16 mouse cellular contexts compared by ENCODE assay signal in genomic region chr19:4152445-4153231, GRCm38 (mm10). TPM values are rescaled to one million over a fixed set of nuclear protein-coding genes. Genes with fewer than 3 reads are reported as not detected.
DNase-seq lines count a peak whose midpoint lies in the region; ATAC-seq and TF ChIP-seq lines count a peak whose summit lies in the region.
"Had no signal": no experiment of that assay in that cellular context is flagged by ENCODE, and none has a peak within 500 bp of the region (broad histone marks: within the 10 kb centered on the region; RNA-seq: fewer than 3 reads in every experiment).

No protein-coding gene starts in this region.

- ATAC-seq in kidney, embryonic 14.5 days (ENCODE audit: low FRiP score, low TSS enrichment), result no peak
- no peak for ATAC-seq in midbrain, postnatal 0 days (ENCODE audit: low FRiP score)
- ATAC-seq in midbrain, embryonic 15.5 days (replicated peaks), result no peak
- ATAC-seq: forebrain, embryonic 13.5 days; intestine, embryonic 15.5 days had no signal

- H3K4me3 ChIP-seq in heart, embryonic 10.5 days, result 0 out of 2 replicates have a peak overlapping the region, but pooled peaks have one; percentile 10
- H3K4me3 ChIP-seq in kidney, embryonic 14.5 days (ENCODE audit: low read length), result no peak overlapping the region
- no peak overlapping the region for H3K4me3 ChIP-seq in midbrain, postnatal 0 days (ENCODE audit: low read depth, low read length)
- no peak overlapping the region for H3K4me3 ChIP-seq in midbrain, embryonic 15.5 days
- H3K4me3 ChIP-seq: forebrain, embryonic 13.5 days; intestine, embryonic 15.5 days; kidney, embryonic 15.5 days had no signal

- H3K9me3 ChIP-seq in heart, embryonic 10.5 days, result no peaks in the 10 kb centered on the region
- H3K9me3 ChIP-seq in kidney, embryonic 14.5 days (ENCODE audit: control insufficient read depth, low read length), result no peaks in the 10 kb centered on the region
- no peaks in the 10 kb centered on the region for H3K9me3 ChIP-seq in midbrain, postnatal 0 days (ENCODE audit: low read length)
- H3K9me3 ChIP-seq in midbrain, embryonic 15.5 days, result no peaks in the 10 kb centered on the region
- H3K9me3 ChIP-seq: forebrain, embryonic 13.5 days; intestine, embryonic 15.5 days; kidney, embryonic 15.5 days had no signal

- no peak overlapping the region for H3K4me2 ChIP-seq in kidney, embryonic 14.5 days (replicated peaks; ENCODE audit: low read depth, low read length)
- no peak overlapping the region for H3K4me2 ChIP-seq in midbrain, postnatal 0 days (ENCODE audit: low read depth, low read length, poor library complexity, severe bottlenecking)
- no peak overlapping the region for H3K4me2 ChIP-seq in midbrain, embryonic 15.5 days
- H3K4me2 ChIP-seq: forebrain, embryonic 13.5 days; intestine, embryonic 15.5 days; kidney, embryonic 15.5 days had no signal

- 86% methylated on average over 8 of the region's 8 CpGs for WGBS in heart, embryonic 10.5 days
- 91% methylated on average over 8 of the region's 8 CpGs for whole genome bisulfite sequencing in kidney, embryonic 14.5 days
- 98% methylated on average over 8 of the region's 8 CpGs for WGBS in midbrain, postnatal 0 days
- WGBS in midbrain, embryonic 15.5 days, result 86% methylated on average over 8 of the region's 8 CpGs

- H3K4me1 ChIP-seq in heart, embryonic 10.5 days, result peaks cover 70% of the 10 kb centered on the region
- H3K4me1 ChIP-seq in kidney, embryonic 14.5 days (ENCODE audit: control insufficient read depth, insufficient read depth, low read length), result peaks cover 17% of the 10 kb centered on the region
- H3K4me1 ChIP-seq in midbrain, postnatal 0 days (ENCODE audit: insufficient read depth, low read length), result peaks cover 7% of the 10 kb centered on the region; the same call in 1 of the 2 replicates
- H3K4me1 ChIP-seq in midbrain, embryonic 15.5 days, result peaks cover 20% of the 10 kb centered on the region

- H3K9ac ChIP-seq in kidney, embryonic 14.5 days (ENCODE audit: low read depth, low read length), result peak overlapping the region; percentile 13; the same call in 1 of the 2 replicates
- H3K9ac ChIP-seq in midbrain, postnatal 0 days (replicated peaks; ENCODE audit: low read length, poor library complexity, severe bottlenecking), result no peak overlapping the region
- H3K9ac ChIP-seq in midbrain, embryonic 15.5 days, result no peak overlapping the region
- H3K9ac ChIP-seq: forebrain, embryonic 13.5 days; intestine, embryonic 15.5 days; kidney, embryonic 15.5 days had no signal

- H3K27me3 ChIP-seq in heart, embryonic 10.5 days (ENCODE audit: insufficient read depth, poor library complexity, severe bottlenecking), result no peaks in the 10 kb centered on the region
- H3K27me3 ChIP-seq in kidney, embryonic 14.5 days (ENCODE audit: control insufficient read depth, insufficient read depth, low read length), result no peaks in the 10 kb centered on the region
- no peaks in the 10 kb centered on the region for H3K27me3 ChIP-seq in midbrain, postnatal 0 days (ENCODE audit: insufficient read depth, low read length)
- H3K27me3 ChIP-seq in midbrain, embryonic 15.5 days (replicated peaks), result no peaks in the 10 kb centered on the region
- H3K27me3 ChIP-seq: forebrain, embryonic 13.5 days; intestine, embryonic 15.5 days; kidney, embryonic 15.5 days had no signal

- TF ChIP-seq CTCF in midbrain, postnatal 0 days (IDR thresholded peaks at IDR 0.05), result no peak

- H3K27ac ChIP-seq in heart, embryonic 10.5 days, result no peak overlapping the region
- no peak overlapping the region for H3K27ac ChIP-seq in kidney, embryonic 14.5 days (ENCODE audit: low read depth, low read length)
- 0 out of 2 replicates have a peak overlapping the region, but pooled peaks have one; percentile 4 for H3K27ac ChIP-seq in midbrain, postnatal 0 days (ENCODE audit: low read depth, low read length)
- H3K27ac ChIP-seq in midbrain, embryonic 15.5 days, result no peak overlapping the region
- H3K27ac ChIP-seq: forebrain, embryonic 13.5 days; intestine, embryonic 15.5 days; kidney, embryonic 15.5 days had no signal

- DNase-seq in heart, embryonic 10.5 days (ENCODE audit: low spot score), result no peak
- DNase-seq in heart, postnatal 4 days, result no peak
- DNase-seq in kidney, postnatal 10 days, result no peak
- no peak for DNase-seq in midbrain, postnatal 0 days (ENCODE audit: low spot score)
- no peak for DNase-seq in urinary bladder, postnatal 25 days (ENCODE audit: low spot score)
- DNase-seq: embryo, embryonic 11 days; gastrocnemius, postnatal 25 days; lung, postnatal 14 days; right cerebral cortex, postnatal 4 days; thymus, postnatal 25 days had no signal

- peaks cover 63% of the 10 kb centered on the region for H3K36me3 ChIP-seq in heart, embryonic 10.5 days
- peaks cover 48% of the 10 kb centered on the region for H3K36me3 ChIP-seq in kidney, embryonic 14.5 days (ENCODE audit: control insufficient read depth, insufficient read depth, low read length)
- peaks cover 46% of the 10 kb centered on the region for H3K36me3 ChIP-seq in midbrain, postnatal 0 days (ENCODE audit: insufficient read depth, low read length)
- H3K36me3 ChIP-seq in midbrain, embryonic 15.5 days (replicated peaks), result peaks cover 26% of the 10 kb centered on the region

RNA-seq across cellular contexts. Expression of gene Ptprcap, which starts 0.8 kb away (rescaled TPM):
- 1.8 and 4.4 TPM in 2 replicates for polyA plus RNA-seq in heart, embryonic 10.5 days (2016; fragmentation: Nextera tagmentation; extraction: Ambion mirVana)
- 1 to 10 TPM; 2.0 to 2.2 TPM for total RNA-seq in heart, postnatal 4 days (2021)
- polyA plus RNA-seq in kidney, embryonic 14.5 days (2014; fragmentation: Nextera tagmentation; extraction: Ambion mirVana), result 0.57 and 0.80 TPM in 2 replicates
- total RNA-seq in midbrain, postnatal 0 days (2014; rRNA removed), result 0.38 TPM in 1 of 2 replicates, not detected in the other
- 0.28 TPM in 1 of 2 replicates, not detected in the other for polyA plus RNA-seq in midbrain, postnatal 0 days (2015; fragmentation: Nextera tagmentation; extraction: Ambion mirVana)
- polyA plus RNA-seq in midbrain, embryonic 15.5 days (2015; fragmentation: Nextera tagmentation; extraction: Ambion mirVana), result 0.26 and 0.96 TPM in 2 replicates

RNA-seq across cellular contexts. Expression of gene Coro1b, which starts 4.2 kb away (rescaled TPM):
- polyA plus RNA-seq in heart, embryonic 10.5 days (2016; fragmentation: Nextera tagmentation; extraction: Ambion mirVana), result 135 and 146 TPM in 2 replicates
- 10 to 100 TPM; 74.6 to 74.8 TPM for total RNA-seq in heart, postnatal 4 days (2021)
- polyA plus RNA-seq in kidney, embryonic 14.5 days (2014; fragmentation: Nextera tagmentation; extraction: Ambion mirVana), result 132 and 156 TPM in 2 replicates
- 96.1 and 116 TPM in 2 replicates for total RNA-seq in midbrain, postnatal 0 days (2014; rRNA removed)
- 95.2 and 104 TPM in 2 replicates for polyA plus RNA-seq in midbrain, postnatal 0 days (2015; fragmentation: Nextera tagmentation; extraction: Ambion mirVana)
- 127 and 139 TPM in 2 replicates for polyA plus RNA-seq in midbrain, embryonic 15.5 days (2015; fragmentation: Nextera tagmentation; extraction: Ambion mirVana)

RNA-seq across cellular contexts. Expression of gene Cabp4, which starts 8.8 kb away (rescaled TPM):
- polyA plus RNA-seq in heart, embryonic 10.5 days (2016; fragmentation: Nextera tagmentation; extraction: Ambion mirVana), result not detected in 2 replicates
- total RNA-seq in heart, postnatal 4 days (2021), result under 1 TPM in 1 of 2 experiments, not detected in 1; 0.18 TPM
- polyA plus RNA-seq in kidney, embryonic 14.5 days (2014; fragmentation: Nextera tagmentation; extraction: Ambion mirVana), result 0.06 and 0.09 TPM in 2 replicates
- not detected in 2 replicates for total RNA-seq in midbrain, postnatal 0 days (2014; rRNA removed)
- polyA plus RNA-seq in midbrain, postnatal 0 days (2015; fragmentation: Nextera tagmentation; extraction: Ambion mirVana), result 0.20 and 0.36 TPM in 2 replicates
- 0.22 and 0.28 TPM in 2 replicates for polyA plus RNA-seq in midbrain, embryonic 15.5 days (2015; fragmentation: Nextera tagmentation; extraction: Ambion mirVana)
- total RNA-seq: gastrocnemius, postnatal 25 days; heart, postnatal 10 days had no signal

RNA-seq across cellular contexts. Expression of gene Rps6kb2, which starts 10.5 kb away (rescaled TPM):
- 53.4 and 57.0 TPM in 2 replicates for polyA plus RNA-seq in heart, embryonic 10.5 days (2016; fragmentation: Nextera tagmentation; extraction: Ambion mirVana)
- 10 to 100 TPM; 26.0 to 26.3 TPM for total RNA-seq in heart, postnatal 4 days (2021)
- 33.4 and 42.0 TPM in 2 replicates for polyA plus RNA-seq in kidney, embryonic 14.5 days (2014; fragmentation: Nextera tagmentation; extraction: Ambion mirVana)
- 23.5 and 25.2 TPM in 2 replicates for total RNA-seq in midbrain, postnatal 0 days (2014; rRNA removed)
- 58.2 and 62.8 TPM in 2 replicates for polyA plus RNA-seq in midbrain, postnatal 0 days (2015; fragmentation: Nextera tagmentation; extraction: Ambion mirVana)
- 60.1 and 60.7 TPM in 2 replicates for polyA plus RNA-seq in midbrain, embryonic 15.5 days (2015; fragmentation: Nextera tagmentation; extraction: Ambion mirVana)

RNA-seq across cellular contexts. Expression of gene Gpr152, which starts 13.1 kb away (rescaled TPM):
- polyA plus RNA-seq in heart, embryonic 10.5 days (2016; fragmentation: Nextera tagmentation; extraction: Ambion mirVana), result not detected in 2 replicates
- under 1 TPM in 1 of 2 experiments, not detected in 1; 0.07 TPM for total RNA-seq in heart, postnatal 4 days (2021)
- polyA plus RNA-seq in kidney, embryonic 14.5 days (2014; fragmentation: Nextera tagmentation; extraction: Ambion mirVana), result not detected in 2 replicates
- total RNA-seq in midbrain, postnatal 0 days (2014; rRNA removed), result 0.16 TPM in 1 of 2 replicates, not detected in the other
- polyA plus RNA-seq in midbrain, postnatal 0 days (2015; fragmentation: Nextera tagmentation; extraction: Ambion mirVana), result not detected in 2 replicates
- 0.04 TPM in 1 of 2 replicates, not detected in the other for polyA plus RNA-seq in midbrain, embryonic 15.5 days (2015; fragmentation: Nextera tagmentation; extraction: Ambion mirVana)
- total RNA-seq: gastrocnemius, postnatal 25 days; heart, postnatal 10 days had no signal
- polyA plus RNA-seq: intestine, embryonic 15.5 days; kidney, embryonic 15.5 days had no signal
